Mouse (Mus musculus): Measurements from ENCODE around the gene Brca1.

DNA sequence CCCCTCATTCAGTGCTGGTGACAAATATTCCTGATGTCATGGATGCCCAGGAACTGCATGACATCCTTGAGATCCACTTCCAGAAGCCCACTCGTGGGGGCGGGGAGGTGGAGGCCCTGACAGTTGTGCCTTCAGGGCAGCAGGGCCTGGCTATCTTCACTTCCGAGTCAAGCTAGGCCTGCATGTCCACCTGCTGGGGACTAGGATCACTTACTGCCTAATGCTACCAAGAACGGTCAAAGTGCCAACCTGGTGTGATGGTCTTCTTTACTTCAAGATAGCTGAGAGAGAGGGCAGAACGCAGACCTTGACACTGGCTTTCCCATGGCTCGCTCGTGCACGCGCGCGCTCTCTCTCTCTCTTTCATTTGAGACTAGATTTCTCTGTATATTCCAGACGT, 93.5 kb downstream of the Brca1 start:
- TF ChIP-seq CTCF (IDR thresholded peaks at IDR 0.05; ENCODE audit: borderline replicate concordance, insufficient read depth, low read depth, low read length) (no peak), POLR2A (IDR thresholded peaks at IDR 0.05; ENCODE audit: borderline replicate concordance, insufficient read depth, low read length) (no peak)

Measured in cerebellum, adult 2 months (tissue).